Mouse (Mus musculus) kidney, embryonic 14.5 days (tissue): Measurements from ENCODE around the gene Abcd4. TPM values are rescaled to one million over a fixed set of nuclear protein-coding genes. Genes with fewer than 3 reads are reported as not detected.

ENCODE experiments used
- ATAC-seq: fragments of 200-750 bp; cut with Nextera tagmentation; 2 replicates; pipeline ENCODE4 v1.8.0; 2017; ENCODE audit warnings: moderate number of reproducible peaks, mild to moderate bottlenecking, moderate TSS enrichment, moderate library complexity; ENCODE audit not compliant: low FRiP score, low TSS enrichment
- H3K27ac ChIP-seq: fragments of 300-500 bp; sonication (generic); 2 replicates; pipeline ENCODE4 v1.5.1; 2014; ENCODE audit warnings: low read depth, mild to moderate bottlenecking, low read length, moderate library complexity, mixed read lengths
- H3K27me3 ChIP-seq: fragments of 300-500 bp; sonication (generic); 2 replicates; pipeline ENCODE4 v1.6.1; 2014; ENCODE audit warnings: mild to moderate bottlenecking, low read length; ENCODE audit not compliant: control insufficient read depth, insufficient read depth
- H3K36me3 ChIP-seq: fragments of 300-500 bp; sonication (generic); 2 replicates; pipeline ENCODE4 v1.6.1; 2014; ENCODE audit warnings: low read length, mixed read lengths; ENCODE audit not compliant: control insufficient read depth, insufficient read depth
- H3K4me1 ChIP-seq: fragments of 300-500 bp; sonication (generic); 2 replicates; pipeline ENCODE4 v1.6.1; 2014; ENCODE audit warnings: low read length, mixed read lengths; ENCODE audit not compliant: control insufficient read depth, insufficient read depth
- H3K4me2 ChIP-seq: fragments of 300-500 bp; sonication (generic); replicated peaks from 2 replicates; pipeline ENCODE4 v1.6.1; 2014; ENCODE audit warnings: low read depth, mild to moderate bottlenecking, low read length
- H3K4me3 ChIP-seq: fragments of 300-500 bp; sonication (generic); 2 replicates; pipeline ENCODE4 v1.5.1; 2014; ENCODE audit warnings: mild to moderate bottlenecking, low read length
- H3K9ac ChIP-seq: fragments of 300-500 bp; sonication (generic); 2 replicates; pipeline ENCODE4 v1.6.1; 2014; ENCODE audit warnings: low read depth, mild to moderate bottlenecking, low read length, moderate library complexity
- H3K9me3 ChIP-seq: fragments of 300-500 bp; sonication (generic); 2 replicates; pipeline ENCODE4 v1.6.1; 2016; ENCODE audit warnings: low read length; ENCODE audit not compliant: control insufficient read depth
- WGBS: fragments of 180-500 bp; shearing (Covaris S2); extraction: QIAGEN DNeasy Blood & Tissue Kit; methylation state at CpG from one replicate; pipeline ENCODE4 v1.1.7; 2014; 5-methylcytosine and 5-hydroxymethylcytosine counted together
- polyA plus RNA-seq: library from polyadenylated mRNA; unstranded; fragments of >200 nt; fragmentation: Nextera tagmentation; extraction: Ambion mirVana; gene quantifications from 2 replicates; pipeline ENCODE4 v1.2.1, GENCODE M21; 2014

Abcd4 gene
- 10.0 and 14.8 TPM in 2 replicates for polyA plus RNA-seq

- peaks cover 13% of the 10 kb centered on the region; the same call in 1 of the 2 replicates for H3K4me1 ChIP-seq
- H3K9ac ChIP-seq, result peak within 1 kb of the TSS; percentile 87
- peak; percentile 97 for ATAC-seq
- 0% methylated on average over 34 of the region's 34 CpGs for WGBS
- no peaks in the 10 kb centered on the region for H3K9me3 ChIP-seq
- H3K4me2 ChIP-seq, result peak within 1 kb of the TSS; percentile 61
- H3K27ac ChIP-seq, result no peak within 1 kb of the TSS
- H3K36me3 ChIP-seq, result no peaks in the 10 kb centered on the region
- H3K4me3 ChIP-seq, result peak within 1 kb of the TSS; percentile 61
- H3K27me3 ChIP-seq, result no peaks in the 10 kb centered on the region
These were observed at the start of gene Abcd4 for GRCm38 (mm10) chr12:84616977-84617630. Gene Abcd4 (minus strand): TSS chr12:84617413.

- Histone ChIP-seq H3K4me2 (no peak overlapping the region), H3K27ac (no peak overlapping the region), H3K36me3 (no peaks in the 10 kb centered on the region), H3K9me3 (no peaks in the 10 kb centered on the region), H3K4me3 (no peak overlapping the region), H3K4me1 (no peaks in the 10 kb centered on the region), H3K9ac (no peak overlapping the region), H3K27me3 (peaks cover 7% of the 10 kb centered on the region)
- ATAC-seq, result no peak
- 25% methylated on average over 3 of the region's 3 CpGs for WGBS
These were observed 36.7 kb upstream of the Abcd4 start for GRCm38 (mm10) chr12:84653912-84654311.

- Histone ChIP-seq H3K4me2 (no peak overlapping the region), H3K27ac (no peak overlapping the region), H3K9ac (no peak overlapping the region), H3K4me1 (no peaks in the 10 kb centered on the region), H3K27me3 (peaks cover 7% of the 10 kb centered on the region), H3K36me3 (no peaks in the 10 kb centered on the region), H3K4me3 (no peak overlapping the region), H3K9me3 (no peaks in the 10 kb centered on the region)
- 84% methylated on average over 13 of the region's 13 CpGs for WGBS
- ATAC-seq, result no peak
These were observed 33.0 kb upstream of the Abcd4 start for GRCm38 (mm10) chr12:84650234-84650633.

GRCm38 (mm10) chr12:84640654-84641053 is 23.4 kb upstream of the Abcd4 start, which contains the start of gene Vrtn:
Gene Vrtn (plus strand): TSS chr12:84641019.
- 4% methylated on average over 9 of the region's 9 CpGs for WGBS
- H3K4me3 ChIP-seq, result no peak within 1 kb of the TSS
- no peaks in the 10 kb centered on the region for H3K36me3 ChIP-seq
- H3K9me3 ChIP-seq, result no peaks in the 10 kb centered on the region
- no peak within 1 kb of the TSS for H3K9ac ChIP-seq
- H3K27me3 ChIP-seq, result peaks cover 44% of the 10 kb centered on the region
- H3K4me2 ChIP-seq, result no peak within 1 kb of the TSS
- ATAC-seq, result no peak
- no peaks in the 10 kb centered on the region for H3K4me1 ChIP-seq
- H3K27ac ChIP-seq, result no peak within 1 kb of the TSS

DNA sequence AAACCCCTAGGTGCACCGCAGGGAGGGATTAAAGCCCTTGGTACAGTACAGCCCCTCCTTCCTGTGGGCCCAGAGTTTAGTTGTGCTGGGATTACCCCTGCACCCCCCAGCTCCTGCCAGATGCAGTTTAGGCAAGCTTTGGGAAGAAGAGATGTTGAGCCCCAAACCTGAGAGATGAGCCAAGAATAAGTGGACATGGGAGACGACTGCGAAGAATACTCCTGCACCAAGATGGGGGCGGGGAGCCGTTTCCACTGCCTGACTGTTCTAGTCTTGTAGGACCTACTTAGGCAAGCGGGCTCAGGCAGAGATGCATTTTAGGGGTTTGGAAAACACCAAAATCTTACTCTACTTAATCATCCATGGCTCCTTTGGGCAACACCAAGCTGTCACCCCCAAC is 23.0 kb upstream of the Abcd4 start:
- 11% methylated on average over 6 of the region's 6 CpGs for WGBS
- Histone ChIP-seq H3K9ac (no peak overlapping the region), H3K4me1 (no peaks in the 10 kb centered on the region), H3K4me2 (no peak overlapping the region), H3K36me3 (no peaks in the 10 kb centered on the region), H3K27me3 (peaks cover 44% of the 10 kb centered on the region), H3K9me3 (no peaks in the 10 kb centered on the region), H3K27ac (no peak overlapping the region), H3K4me3 (no peak overlapping the region)
- no peak for ATAC-seq

DNA sequence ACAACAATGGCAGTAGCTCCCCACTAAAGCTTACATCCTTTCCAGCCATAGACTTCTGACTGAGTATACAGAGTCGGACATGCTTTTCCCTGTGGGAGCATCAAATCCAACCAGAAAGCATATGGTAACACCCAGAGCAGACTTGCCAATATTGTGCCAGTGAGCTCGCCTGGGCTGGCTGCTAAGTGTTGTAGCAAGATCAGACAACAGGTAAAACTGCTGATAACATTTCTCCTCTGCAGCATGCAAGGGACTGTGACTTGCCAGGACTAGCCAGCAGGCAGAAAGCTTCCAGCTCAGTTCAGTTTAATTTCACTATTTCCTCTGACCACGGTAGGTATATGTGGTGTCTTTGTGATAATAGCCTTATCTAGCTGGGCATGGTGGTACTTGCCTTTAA is 14.7 kb upstream of the Abcd4 start:
- H3K9ac ChIP-seq, result no peak overlapping the region
- WGBS, result 68% methylated on average over 3 of the region's 3 CpGs
- H3K4me2 ChIP-seq, result no peak overlapping the region
- no peaks in the 10 kb centered on the region for H3K36me3 ChIP-seq
- ATAC-seq, result no peak
- no peaks in the 10 kb centered on the region for H3K27me3 ChIP-seq
- no peaks in the 10 kb centered on the region for H3K9me3 ChIP-seq
- H3K4me1 ChIP-seq, result no peaks in the 10 kb centered on the region
- H3K4me3 ChIP-seq, result no peak overlapping the region
- H3K27ac ChIP-seq, result no peak overlapping the region

- no peak for ATAC-seq
These were observed 7.9 kb upstream of the Abcd4 start for GRCm38 (mm10) chr12:84625116-84625515.

DNA sequence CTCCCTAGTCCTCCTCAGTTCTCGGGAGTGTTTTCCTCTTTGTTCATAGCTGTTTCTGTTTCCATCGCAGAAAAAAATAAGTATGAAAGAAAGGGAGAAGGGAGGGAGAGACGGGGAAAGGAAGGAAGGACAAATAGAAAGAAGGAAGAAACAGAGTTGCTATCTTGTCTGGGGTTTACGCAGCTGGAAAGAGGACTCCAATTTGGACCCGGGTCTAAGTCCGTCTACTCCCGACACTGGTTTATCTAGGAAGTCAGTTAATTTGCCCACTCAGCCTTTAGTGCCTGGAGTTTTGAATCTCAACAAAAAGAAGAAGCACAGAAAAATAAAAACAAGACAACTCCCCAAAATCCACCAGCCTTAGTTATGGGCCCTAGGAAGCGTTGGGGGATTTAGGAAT is 7.4 kb upstream of the Abcd4 start:
- no peak overlapping the region for H3K9ac ChIP-seq
- no peak overlapping the region for H3K4me2 ChIP-seq
- H3K27ac ChIP-seq, result no peak overlapping the region
- WGBS, result 29% methylated on average over 8 of the region's 8 CpGs
- no peaks in the 10 kb centered on the region for H3K9me3 ChIP-seq
- H3K27me3 ChIP-seq, result peaks cover 25% of the 10 kb centered on the region
- H3K4me1 ChIP-seq, result 0 out of 2 replicates have a peak, but pooled peaks cover 3% of the 10 kb centered on the region
- no peaks in the 10 kb centered on the region for H3K36me3 ChIP-seq
- no peak overlapping the region for H3K4me3 ChIP-seq
- ATAC-seq, result no peak

More at GRCm38 (mm10) chr12:84625116-84625515, 7.9 kb upstream of the Abcd4 start:
- H3K4me2 ChIP-seq, result no peak overlapping the region
- H3K4me1 ChIP-seq, result 0 out of 2 replicates have a peak, but pooled peaks cover under 1% of the 10 kb centered on the region
- no peak overlapping the region for H3K9ac ChIP-seq
- peaks cover 25% of the 10 kb centered on the region for H3K27me3 ChIP-seq
- no peaks in the 10 kb centered on the region for H3K36me3 ChIP-seq
- H3K27ac ChIP-seq, result no peak overlapping the region
- WGBS, result 5% methylated on average over 9 of the region's 9 CpGs
- no peak overlapping the region for H3K4me3 ChIP-seq
- H3K9me3 ChIP-seq, result no peaks in the 10 kb centered on the region

GRCm38 (mm10) chr12:84620975-84621374 is 3.8 kb upstream of the Abcd4 start:
- no peaks in the 10 kb centered on the region for H3K36me3 ChIP-seq
- H3K9ac ChIP-seq, result no peak overlapping the region
- H3K4me2 ChIP-seq, result no peak overlapping the region
- H3K9me3 ChIP-seq, result no peaks in the 10 kb centered on the region
- H3K27me3 ChIP-seq, result peaks cover 20% of the 10 kb centered on the region
- H3K27ac ChIP-seq, result no peak overlapping the region
- H3K4me3 ChIP-seq, result no peak overlapping the region
- H3K4me1 ChIP-seq, result 0 out of 2 replicates have a peak, but pooled peaks cover 6% of the 10 kb centered on the region
- ATAC-seq, result no peak
